Mouse (Mus musculus) cortical plate, adult 2 months (tissue): ENCODE measurements around the gene 2310007B03Rik.

Experiments used
- CTCF ChIP-seq: fragments of 200-500 bp; IDR thresholded peaks from 2 replicates; pipeline ENCODE4 v1.5.1; 2011; ENCODE audit warnings: mild to moderate bottlenecking, control low read depth, low read length; ENCODE audit not compliant: insufficient read depth; ENCODE audit errors: extremely low read depth
- POLR2A ChIP-seq: fragments of 200-500 bp; IDR thresholded peaks from 2 replicates; pipeline ENCODE4 v1.6.1; 2011; ENCODE audit warnings: mild to moderate bottlenecking, low read length, control low read depth; ENCODE audit not compliant: insufficient read depth; ENCODE audit errors: extremely low read depth

DNA sequence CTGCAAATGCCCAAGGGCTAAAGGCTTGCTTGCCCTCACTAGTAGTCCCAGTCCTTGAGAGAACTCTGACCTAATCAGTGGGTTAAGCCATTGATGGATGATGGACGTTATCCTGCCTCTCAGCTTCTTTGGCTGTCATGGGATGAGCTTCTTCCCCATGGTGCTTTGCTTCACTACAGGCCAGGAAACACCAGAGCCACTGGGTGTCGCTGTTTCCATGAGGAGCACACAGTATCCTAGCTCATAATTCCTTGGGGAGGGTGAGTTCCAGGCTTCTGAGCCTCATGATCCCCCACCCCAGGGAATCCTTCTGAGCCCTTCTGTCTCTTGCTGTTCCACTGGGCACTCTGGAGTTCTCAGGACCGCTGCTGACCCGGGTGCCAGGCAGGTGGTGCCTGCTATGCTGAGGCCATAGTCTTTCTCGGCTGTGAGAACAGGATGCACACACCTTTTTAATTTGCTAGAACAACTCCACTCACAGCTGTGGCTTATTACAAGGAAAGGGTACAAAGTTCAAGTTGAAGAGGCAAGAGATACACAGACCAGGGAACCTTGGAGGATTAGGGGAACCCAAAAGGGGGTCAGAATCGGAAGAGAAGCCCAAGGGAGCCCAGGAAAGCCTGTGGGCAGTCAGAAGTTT, 31.9 kb downstream of the 2310007B03Rik start:
- no peak for TF ChIP-seq POLR2A
- peak; percentile 94 for TF ChIP-seq CTCF
